Mouse (Mus musculus) lung, embryonic 16.5 days (tissue): ENCODE measurements around the gene Id3. TPM values are rescaled to one million over a fixed set of nuclear protein-coding genes. Genes with fewer than 3 reads are reported as not detected.

Source experiments
- ATAC-seq: fragments of 200-750 bp; cut with Nextera tagmentation; 2 replicates; pipeline ENCODE4 v1.8.0; 2017; ENCODE audit warnings: low read depth, mild to moderate bottlenecking, moderate library complexity
- H3K27ac ChIP-seq: fragments of 300-500 bp; sonication (generic); 2 replicates; pipeline ENCODE4 v1.5.1; 2014; ENCODE audit warnings: mild to moderate bottlenecking, control low read depth, low read length
- H3K27me3 ChIP-seq: fragments of 300-500 bp; sonication (generic); 2 replicates; pipeline ENCODE4 v1.6.1; 2014; ENCODE audit warnings: low read depth, low read length, mixed read lengths; ENCODE audit not compliant: control insufficient read depth, insufficient read depth
- H3K36me3 ChIP-seq: fragments of 300-500 bp; sonication (generic); 2 replicates; pipeline ENCODE4 v1.6.1; 2014; ENCODE audit warnings: low read length; ENCODE audit not compliant: control insufficient read depth, insufficient read depth
- H3K4me1 ChIP-seq: fragments of 300-500 bp; sonication (generic); replicated peaks from 2 replicates; pipeline ENCODE4 v1.6.1; 2014; ENCODE audit warnings: low read length, mixed read lengths; ENCODE audit not compliant: control insufficient read depth, insufficient read depth
- H3K4me2 ChIP-seq: fragments of 300-500 bp; sonication (generic); 2 replicates; pipeline ENCODE4 v1.6.1; 2014; ENCODE audit warnings: low read depth, low read length, control low read depth
- H3K4me3 ChIP-seq: fragments of 300-500 bp; sonication (generic); 2 replicates; pipeline ENCODE4 v1.5.1; 2014; ENCODE audit warnings: mild to moderate bottlenecking, low read length, control low read depth
- H3K9ac ChIP-seq: fragments of 300-500 bp; sonication (generic); 2 replicates; pipeline ENCODE4 v1.6.1; 2014; ENCODE audit warnings: low read length, control low read depth
- H3K9me3 ChIP-seq: fragments of 300-500 bp; sonication (generic); 2 replicates; pipeline ENCODE4 v1.6.1; 2016; ENCODE audit warnings: low read length; ENCODE audit not compliant: control insufficient read depth
- WGBS: fragments of 180-500 bp; shearing (Covaris S2); extraction: QIAGEN DNeasy Blood & Tissue Kit; methylation state at CpG from one replicate; pipeline ENCODE4 v1.1.7; 2014; 5-methylcytosine and 5-hydroxymethylcytosine counted together
- polyA plus RNA-seq: library from polyadenylated mRNA; unstranded; fragments of >200 nt; fragmentation: Nextera tagmentation; extraction: Ambion mirVana; gene quantifications from 2 replicates; pipeline ENCODE4 v1.2.1, GENCODE M21; 2015

The Id3 gene
- polyA plus RNA-seq, 1 experiment from 2014 or later, result 560 TPM

- peak; percentile 19 for ATAC-seq
- peak overlapping the region; percentile 41 for H3K4me3 ChIP-seq
- H3K36me3 ChIP-seq, result no peaks in the 10 kb centered on the region
- H3K9me3 ChIP-seq, result no peaks in the 10 kb centered on the region
- WGBS, result 11% methylated on average over 15 of the region's 15 CpGs
- peak overlapping the region; percentile 61 for H3K9ac ChIP-seq
- H3K4me2 ChIP-seq, result peak overlapping the region; percentile 60
- peak overlapping the region; percentile 91 for H3K27ac ChIP-seq
- no peaks in the 10 kb centered on the region for H3K27me3 ChIP-seq
- peaks cover 51% of the 10 kb centered on the region for H3K4me1 ChIP-seq
These were observed 36.7 kb downstream of the Id3 start for GRCm38 (mm10) chr4:136179998-136180397.

DNA sequence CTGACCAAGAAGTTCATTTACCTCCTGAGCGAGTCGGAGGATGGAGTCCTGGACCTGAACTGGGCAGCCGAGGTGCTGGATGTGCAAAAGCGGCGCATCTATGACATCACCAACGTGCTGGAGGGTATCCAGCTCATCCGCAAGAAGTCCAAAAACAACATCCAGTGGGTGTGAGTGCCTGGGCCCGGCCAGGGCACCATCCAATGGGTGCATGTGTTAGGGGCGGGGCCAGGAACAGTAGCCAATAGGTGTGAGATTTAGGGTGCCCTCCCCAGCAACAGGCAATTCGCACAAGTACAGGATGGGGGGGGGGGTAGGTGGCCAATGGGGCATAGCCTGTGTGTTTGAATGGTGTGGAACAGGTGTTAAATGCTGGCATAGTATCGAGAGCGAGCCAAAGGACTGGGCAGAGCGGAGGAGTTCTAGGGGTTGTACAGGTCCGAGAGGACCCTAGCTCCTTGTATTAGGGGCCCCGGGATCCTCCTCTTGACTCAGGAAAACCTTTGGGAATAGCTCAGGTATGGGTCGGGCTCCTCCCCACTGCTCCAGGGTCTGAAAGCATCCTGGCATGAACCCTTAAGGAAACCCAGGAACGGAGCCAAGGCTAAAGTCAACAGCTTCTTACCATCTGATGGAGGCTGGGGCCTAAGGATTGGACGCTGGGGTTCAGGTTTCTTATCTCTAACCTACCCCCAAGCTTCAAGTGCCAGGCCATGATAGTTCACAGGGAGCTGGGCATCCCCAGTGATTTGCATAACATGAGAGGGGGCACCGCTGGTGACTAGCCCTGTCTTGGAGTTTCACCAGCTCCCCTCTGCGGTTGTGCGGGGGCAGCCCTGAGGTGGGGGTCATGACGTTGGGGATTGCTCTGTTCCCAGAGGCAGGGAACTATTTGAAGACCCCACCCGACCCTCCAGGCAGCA is 37.4 kb downstream of the Id3 start:
- H3K4me2 ChIP-seq, result peak overlapping the region; percentile 60
- peaks cover 54% of the 10 kb centered on the region for H3K4me1 ChIP-seq
- peak overlapping the region; percentile 41 for H3K4me3 ChIP-seq
- H3K9me3 ChIP-seq, result no peaks in the 10 kb centered on the region
- no peaks in the 10 kb centered on the region for H3K36me3 ChIP-seq
- ATAC-seq, result peak; percentile 84
- H3K27ac ChIP-seq, result peak overlapping the region; percentile 91
- WGBS, result 18% methylated on average over 23 of the region's 23 CpGs
- H3K9ac ChIP-seq, result peak overlapping the region; percentile 61
- H3K27me3 ChIP-seq, result no peaks in the 10 kb centered on the region

DNA sequence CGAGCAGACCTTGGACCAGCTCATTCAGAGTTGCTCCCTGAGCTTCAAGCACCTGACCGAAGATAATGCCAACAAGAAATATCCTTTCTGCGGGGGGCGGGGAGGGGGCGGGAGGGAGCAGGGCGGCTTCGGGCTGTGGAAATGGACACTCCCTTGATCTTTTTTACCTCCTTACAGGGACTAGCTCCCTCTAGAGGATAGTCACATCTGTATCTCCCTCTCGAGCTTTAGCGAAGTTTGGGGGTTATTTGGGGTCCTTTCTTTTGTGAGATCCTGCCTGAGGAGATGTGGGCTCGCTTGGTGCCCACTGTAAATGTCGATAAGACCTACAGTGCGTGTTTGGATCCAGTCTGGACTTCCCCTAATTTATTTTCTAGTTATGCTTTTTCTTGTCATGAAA is 38.1 kb downstream of the Id3 start:
- H3K4me1 ChIP-seq, result peaks cover 54% of the 10 kb centered on the region
- H3K36me3 ChIP-seq, result no peaks in the 10 kb centered on the region
- no peaks in the 10 kb centered on the region for H3K9me3 ChIP-seq
- WGBS, result 24% methylated on average over 12 of the region's 12 CpGs
- H3K4me2 ChIP-seq, result peak overlapping the region; percentile 60
- peak overlapping the region; percentile 26 for H3K4me3 ChIP-seq
- no peak for ATAC-seq
- H3K9ac ChIP-seq, result peak overlapping the region; percentile 31; the same call in 1 of the 2 replicates
- H3K27me3 ChIP-seq, result no peaks in the 10 kb centered on the region
- peak overlapping the region; percentile 91 for H3K27ac ChIP-seq

GRCm38 (mm10) chr4:136185375-136185774 is 42.1 kb downstream of the Id3 start:
- no peak for ATAC-seq
- H3K4me1 ChIP-seq, result peaks cover 32% of the 10 kb centered on the region
- WGBS, result 45% methylated on average over 9 of the region's 9 CpGs
- no peak overlapping the region for H3K9ac ChIP-seq
- peak overlapping the region; percentile 60 for H3K27ac ChIP-seq
- no peaks in the 10 kb centered on the region for H3K9me3 ChIP-seq
- H3K4me2 ChIP-seq, result no peak overlapping the region
- H3K27me3 ChIP-seq, result no peaks in the 10 kb centered on the region
- H3K36me3 ChIP-seq, result no peaks in the 10 kb centered on the region
- H3K4me3 ChIP-seq, result no peak overlapping the region

- H3K27ac ChIP-seq, result peak overlapping the region; percentile 91
- no peak overlapping the region for H3K4me3 ChIP-seq
- no peaks in the 10 kb centered on the region for H3K9me3 ChIP-seq
- H3K9ac ChIP-seq, result no peak overlapping the region; the same call in 1 of the 2 replicates
- WGBS, result 65% methylated on average over 8 of the region's 8 CpGs
- H3K4me2 ChIP-seq, result peak overlapping the region; percentile 35
- no peaks in the 10 kb centered on the region for H3K36me3 ChIP-seq
- H3K4me1 ChIP-seq, result peaks cover 25% of the 10 kb centered on the region
- peak; percentile 24; the same call in 1 of the 2 replicates for ATAC-seq
- H3K27me3 ChIP-seq, result no peaks in the 10 kb centered on the region
These were observed 43.0 kb downstream of the Id3 start for GRCm38 (mm10) chr4:136186315-136186714.

GRCm38 (mm10) chr4:136186739-136187472 is 43.6 kb downstream of the Id3 start:
- peak overlapping the region; percentile 91 for H3K27ac ChIP-seq
- H3K4me2 ChIP-seq, result peak overlapping the region; percentile 35
- no peaks in the 10 kb centered on the region for H3K36me3 ChIP-seq
- ATAC-seq, result peak; percentile 77
- peak overlapping the region; percentile 21 for H3K9ac ChIP-seq
- H3K27me3 ChIP-seq, result no peaks in the 10 kb centered on the region
- H3K9me3 ChIP-seq, result no peaks in the 10 kb centered on the region
- peaks cover 22% of the 10 kb centered on the region for H3K4me1 ChIP-seq
- H3K4me3 ChIP-seq, result no peak overlapping the region
- WGBS, result 46% methylated on average over 23 of the region's 23 CpGs

GRCm38 (mm10) chr4:136188973-136189737 is 45.9 kb downstream of the Id3 start:
- Histone ChIP-seq H3K4me1 (peaks cover 22% of the 10 kb centered on the region), H3K27ac (no peak overlapping the region), H3K36me3 (peaks cover 8% of the 10 kb centered on the region), H3K27me3 (no peaks in the 10 kb centered on the region), H3K9ac (no peak overlapping the region), H3K9me3 (no peaks in the 10 kb centered on the region), H3K4me3 (no peak overlapping the region), H3K4me2 (no peak overlapping the region)
- no peak for ATAC-seq
- WGBS, result 81% methylated on average over 6 of the region's 6 CpGs

DNA sequence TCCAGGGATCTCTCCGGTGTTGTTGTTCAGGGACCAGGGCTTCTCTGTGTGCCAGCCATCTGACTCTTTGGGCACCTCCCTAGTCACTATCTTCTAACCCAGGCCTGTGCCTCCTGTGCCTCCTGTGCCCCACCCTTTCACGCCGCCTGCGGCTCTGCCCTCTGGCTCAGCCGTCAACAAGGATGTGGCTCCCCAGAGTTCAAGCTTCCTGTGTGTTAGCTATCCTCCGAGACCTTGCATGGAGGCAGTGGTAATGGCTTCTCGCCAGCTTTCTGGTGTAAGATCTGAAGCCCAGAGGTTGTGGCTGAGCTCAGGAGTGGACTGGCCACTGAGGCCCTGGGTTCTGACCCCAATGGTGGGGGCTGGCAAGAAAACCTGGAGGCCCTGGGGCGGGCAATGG is 46.6 kb downstream of the Id3 start:
- no peak for ATAC-seq
- Histone ChIP-seq H3K4me3 (no peak overlapping the region), H3K4me1 (peaks cover 27% of the 10 kb centered on the region), H3K27ac (no peak overlapping the region), H3K27me3 (no peaks in the 10 kb centered on the region), H3K9ac (no peak overlapping the region), H3K4me2 (no peak overlapping the region), H3K36me3 (peaks cover 8% of the 10 kb centered on the region), H3K9me3 (no peaks in the 10 kb centered on the region)
- WGBS, result 69% methylated on average over 8 of the region's 8 CpGs
